Mouse (Mus musculus): ENCODE measurements at regions not wholly inside any gene's neighbourhood (a gene's known extent, or its start where the extent isn't known, plus 50 kb on each side); places are given as distances from the start of the nearest gene placed in this dataset.

DNA sequence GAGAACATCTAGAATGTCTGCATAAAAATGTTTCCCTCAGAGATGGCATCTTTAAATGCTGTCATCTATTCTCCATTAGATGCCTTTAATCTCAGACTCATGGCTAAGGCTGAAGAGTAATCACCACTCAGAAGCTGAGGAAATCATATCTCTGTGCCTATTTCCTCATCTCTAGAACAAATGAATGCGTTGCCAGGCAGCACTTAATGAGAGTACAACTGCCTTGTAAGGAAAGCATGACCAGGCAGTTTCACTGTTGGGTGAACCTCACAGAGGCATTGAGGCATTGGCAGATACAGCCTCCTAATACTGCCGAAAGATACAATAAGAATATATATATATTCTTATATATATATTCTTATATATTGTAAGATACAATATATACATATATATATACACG lies 137.3 kb downstream of the Samd5 start:
- TF ChIP-seq FOSL1 (IDR thresholded peaks at IDR 0.05; ENCODE audit: insufficient read depth, low read length, poor library complexity, severe bottlenecking) (no peak), CTCF (IDR thresholded peaks at IDR 0.05; ENCODE audit: control insufficient read depth, insufficient read depth, insufficient read length) (no peak)

Measured in C2C12 (cell line).